Mouse (Mus musculus) MEL-GATA-1-ER (cell line): Measurements from ENCODE around the gene Mast4.

ENCODE experiments used
- DNase-seq: peaks from one replicate; pipeline ENCODE4 v3.0.0-alpha.2; 2012; ENCODE audit warnings: low read depth; ENCODE audit errors: extremely low read depth

Mast4 gene

GRCm38 (mm10) chr13:102935788-102936187, 398.5 kb downstream of the Mast4 start:
- no peak for DNase-seq

GRCm38 (mm10) chr13:102933702-102934101, 400.6 kb downstream of the Mast4 start:
- no peak for DNase-seq

GRCm38 (mm10) chr13:102932434-102932833, 401.9 kb downstream of the Mast4 start:
- no peak for DNase-seq

GRCm38 (mm10) chr13:102931951-102932350, 402.3 kb downstream of the Mast4 start:
- DNase-seq = no peak

GRCm38 (mm10) chr13:102925844-102926598, 408.3 kb downstream of the Mast4 start:
- peak; percentile 27 for DNase-seq

GRCm38 (mm10) chr13:102919741-102920140, 414.6 kb downstream of the Mast4 start:
- no peak for DNase-seq

GRCm38 (mm10) chr13:102918616-102919015, 415.7 kb downstream of the Mast4 start:
- DNase-seq = no peak

- no peak for DNase-seq
Observed at GRCm38 (mm10) chr13:102915341-102915740, 419.0 kb downstream of the Mast4 start.

GRCm38 (mm10) chr13:102914800-102915199, 419.5 kb downstream of the Mast4 start:
- DNase-seq = no peak

- DNase-seq = no peak
Observed at GRCm38 (mm10) chr13:102913919-102914318, 420.4 kb downstream of the Mast4 start.

GRCm38 (mm10) chr13:102912867-102913266, 421.4 kb downstream of the Mast4 start:
- DNase-seq = no peak

GRCm38 (mm10) chr13:102909654-102910418, 424.5 kb downstream of the Mast4 start:
- no peak for DNase-seq

- DNase-seq = no peak
Observed at GRCm38 (mm10) chr13:102906661-102907009, 427.7 kb downstream of the Mast4 start.

- DNase-seq = peak; percentile 96
Observed at GRCm38 (mm10) chr13:102906004-102906660, 428.2 kb downstream of the Mast4 start.

- DNase-seq = no peak
Observed at GRCm38 (mm10) chr13:102905361-102905950, 428.8 kb downstream of the Mast4 start.

GRCm38 (mm10) chr13:102903689-102904088, 430.6 kb downstream of the Mast4 start:
- no peak for DNase-seq

- no peak for DNase-seq
Observed at GRCm38 (mm10) chr13:102902123-102902522, 432.2 kb downstream of the Mast4 start.

- no peak for DNase-seq
Observed at GRCm38 (mm10) chr13:102900531-102900930, 433.8 kb downstream of the Mast4 start.

GRCm38 (mm10) chr13:102900083-102900420, 434.2 kb downstream of the Mast4 start:
- no peak for DNase-seq

GRCm38 (mm10) chr13:102899253-102900082, 434.8 kb downstream of the Mast4 start:
- DNase-seq = no peak
